Mouse (Mus musculus) kidney, adult 2 months (tissue): ENCODE data around the gene Sh2d3c.
A peak's percentile ranks its signal among the peaks of the same experiment; 100 is the strongest.

Experiments used
- CTCF ChIP-seq: fragments of 200-500 bp; conservative IDR thresholded peaks from 2 replicates; pipeline ENCODE4 v1.5.1; 2011; ENCODE audit warnings: low read depth, mild to moderate bottlenecking, control low read depth, low read length, moderate library complexity, mixed read lengths; ENCODE audit not compliant: insufficient read depth, insufficient read length
- POLR2A ChIP-seq: fragments of 200-500 bp; IDR thresholded peaks from one replicate; pipeline ENCODE4 v1.6.1; 2011; ENCODE audit warnings: low read depth, low read length, control low read depth

DNA sequence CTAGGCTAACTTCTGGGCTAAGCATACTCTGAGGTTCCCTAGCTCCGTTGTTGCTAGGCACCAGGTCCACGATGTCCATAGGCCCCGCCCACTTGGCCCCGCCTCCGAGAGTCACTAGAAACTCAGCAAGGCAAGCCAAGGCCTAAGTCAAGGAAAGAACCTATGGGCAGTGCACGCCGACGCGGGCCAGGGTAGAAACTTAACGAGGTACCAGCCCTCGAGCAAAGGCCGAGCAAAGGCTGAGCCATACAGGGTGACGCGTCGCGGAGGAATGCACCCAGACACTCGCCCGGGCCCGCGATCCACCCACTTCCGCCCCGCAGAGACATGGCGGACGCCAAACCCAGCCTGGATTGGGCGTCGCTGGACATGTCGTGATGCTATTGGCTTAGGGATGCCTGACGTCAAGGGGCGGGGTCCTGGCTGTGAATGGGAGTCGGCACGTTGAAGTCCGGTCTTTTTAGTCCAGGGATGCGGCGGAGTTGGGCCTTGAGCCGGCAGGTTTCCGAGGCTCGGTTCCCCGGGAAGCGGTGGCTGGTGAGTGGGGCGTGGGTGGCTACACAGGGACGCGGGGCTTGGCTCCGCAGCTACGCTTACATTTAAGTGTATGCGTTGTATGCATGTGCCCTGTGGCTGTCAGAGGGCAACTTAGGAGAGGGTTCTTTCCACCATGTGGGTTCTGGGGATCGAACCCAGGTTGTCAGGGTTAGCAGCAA is 54.7 kb downstream of the Sh2d3c start, which contains the start of the genes Ttc16 and Ptrh1:
- 0 out of 2 replicates have a peak, but pooled peaks have one; percentile 3 for TF ChIP-seq CTCF
- no peak for TF ChIP-seq POLR2A
